Mouse (Mus musculus) liver, adult 2 months (tissue): Measurements from ENCODE around the gene Lrrc75a. TPM values are rescaled to one million over a fixed set of nuclear protein-coding genes. Genes with fewer than 3 reads are reported as not detected.
A peak's percentile ranks its signal among the peaks of the same experiment; 100 is the strongest.

Experiments
- DNase-seq: peaks from one replicate; pipeline ENCODE4 v3.0.0-alpha.2; 2011; ENCODE audit warnings: low read depth, low spot score; ENCODE audit errors: extremely low read depth
- H3K27ac ChIP-seq: fragments of 200-500 bp; replicated peaks from 2 replicates; pipeline ENCODE4 v1.5.1; 2012; ENCODE audit warnings: low read depth, mild to moderate bottlenecking, control low read depth, inconsistent platforms, low read length; ENCODE audit not compliant: insufficient read depth
- H3K27me3 ChIP-seq: fragments of 200-500 bp; 2 replicates; pipeline ENCODE4 v1.6.1; 2012; ENCODE audit warnings: mild to moderate bottlenecking, moderate library complexity, low read length, inconsistent platforms; ENCODE audit not compliant: control insufficient read depth, insufficient read depth
- H3K36me3 ChIP-seq: fragments of 200-500 bp; 2 replicates; pipeline ENCODE4 v1.6.1; 2012; ENCODE audit warnings: low read length, inconsistent platforms; ENCODE audit not compliant: control insufficient read depth, insufficient read depth
- H3K4me1 ChIP-seq: fragments of 200-500 bp; 2 replicates; pipeline ENCODE4 v1.6.1; 2011; ENCODE audit warnings: low read length; ENCODE audit not compliant: control insufficient read depth, insufficient read depth
- H3K4me3 ChIP-seq: fragments of 200-500 bp; 2 replicates; pipeline ENCODE4 v1.5.1; 2011; ENCODE audit warnings: low read depth, mild to moderate bottlenecking, control low read depth, low read length, moderate library complexity; ENCODE audit not compliant: insufficient read depth
- H3K79me2 ChIP-seq: fragments of 200-500 bp; 2 replicates; pipeline ENCODE4 v1.6.1; 2012; ENCODE audit warnings: inconsistent platforms, mild to moderate bottlenecking, low read length, moderate library complexity; ENCODE audit not compliant: control insufficient read depth, insufficient read depth
- H3K9ac ChIP-seq: fragments of 200-500 bp; 2 replicates; pipeline ENCODE4 v1.6.1; 2012; ENCODE audit warnings: low read depth, mild to moderate bottlenecking, control low read depth, inconsistent platforms, low read length
- CTCF ChIP-seq: fragments of 200-500 bp; IDR thresholded peaks from 2 replicates; pipeline ENCODE4 v1.5.1; 2011; ENCODE audit warnings: low read depth, low read length, control low read depth
- POLR2A ChIP-seq: fragments of 200-500 bp; IDR thresholded peaks from 2 replicates; pipeline ENCODE4 v1.6.1; 2011; ENCODE audit warnings: low read length, control low read depth; ENCODE audit not compliant: insufficient read depth; ENCODE audit errors: extremely low read depth
- WGBS: fragments of 180-500 bp; shearing (Covaris S2); methylation state at CpG from one replicate; pipeline ENCODE4 v1.1.7; 2018; 5-methylcytosine and 5-hydroxymethylcytosine counted together
- polyA plus RNA-seq: library from polyadenylated mRNA; depleted of rRNA; stranded (reverse); fragments of >200 nt; gene quantifications from 2 replicates; pipeline ENCODE4 v1.2.3, GENCODE M21; 2012
- total RNA-seq: library from RNA; depleted of rRNA; stranded (reverse); fragments of >200 nt; gene quantifications from 2 replicates; pipeline ENCODE4 v1.2.3, GENCODE M21; 2014

Gene Lrrc75a
- total and polyA plus RNA-seq, 2 experiments: 0.55 to 1.1 TPM

- 79% methylated on average over 6 of the region's 6 CpGs for WGBS
- no peak within 1 kb of the TSS for H3K27ac ChIP-seq
Measured at GRCm38 (mm10) chr11:62573959-62574702, 74.2 kb downstream of the Lrrc75a start, which contains the start of gene Trpv2. Trpv2 (plus strand) TSS chr11:62574486.

GRCm38 (mm10) chr11:62568300-62568699 is 80.0 kb downstream of the Lrrc75a start:
- 22% methylated on average over 3 of the region's 3 CpGs for WGBS
- Histone ChIP-seq H3K36me3 (no peaks in the 10 kb centered on the region), H3K4me1 (no peaks in the 10 kb centered on the region), H3K27me3 (no peaks in the 10 kb centered on the region), H3K79me2 (no peaks in the 10 kb centered on the region), H3K27ac (peak overlapping the region; percentile 52), H3K9ac (no peak overlapping the region), H3K4me3 (no peak overlapping the region)
- DNase-seq: peak; percentile 93
- TF ChIP-seq POLR2A: no peak

More at GRCm38 (mm10) chr11:62573959-62574702, 74.2 kb downstream of the Lrrc75a start, which contains the start of gene Trpv2:
- Histone ChIP-seq H3K4me1 (no peaks in the 10 kb centered on the region), H3K27me3 (no peaks in the 10 kb centered on the region), H3K9ac (no peak within 1 kb of the TSS), H3K36me3 (no peaks in the 10 kb centered on the region), H3K79me2 (no peaks in the 10 kb centered on the region), H3K4me3 (no peak within 1 kb of the TSS)
- TF ChIP-seq CTCF: no peak
- no peak for TF ChIP-seq POLR2A
- no peak for DNase-seq

- TF ChIP-seq CTCF (no peak), POLR2A (no peak)
Measured at GRCm38 (mm10) chr11:62566211-62566610, 82.1 kb downstream of the Lrrc75a start.

GRCm38 (mm10) chr11:62565747-62566146 is 82.6 kb downstream of the Lrrc75a start:
- WGBS: 82% methylated on average over 7 of the region's 7 CpGs
- DNase-seq: no peak
- no peaks in the 10 kb centered on the region for H3K79me2 ChIP-seq

More at GRCm38 (mm10) chr11:62566211-62566610, 82.1 kb downstream of the Lrrc75a start:
- no peak for DNase-seq
- Histone ChIP-seq H3K27ac (no peak overlapping the region), H3K36me3 (no peaks in the 10 kb centered on the region), H3K4me3 (no peak overlapping the region), H3K4me1 (no peaks in the 10 kb centered on the region), H3K9ac (no peak overlapping the region), H3K27me3 (no peaks in the 10 kb centered on the region), H3K79me2 (no peaks in the 10 kb centered on the region)
- 48% methylated on average over 1 of the region's 1 CpGs for WGBS

GRCm38 (mm10) chr11:62563590-62563989 is 84.7 kb downstream of the Lrrc75a start:
- Histone ChIP-seq H3K36me3 (no peaks in the 10 kb centered on the region), H3K79me2 (no peaks in the 10 kb centered on the region), H3K4me1 (peaks cover 7% of the 10 kb centered on the region), H3K27ac (no peak overlapping the region), H3K9ac (no peak overlapping the region), H3K4me3 (no peak overlapping the region), H3K27me3 (no peaks in the 10 kb centered on the region)
- TF ChIP-seq POLR2A: no peak
- no peak for TF ChIP-seq CTCF
- WGBS: 94% methylated on average over 2 of the region's 2 CpGs
- no peak for DNase-seq

More at GRCm38 (mm10) chr11:62565747-62566146, 82.6 kb downstream of the Lrrc75a start:
- TF ChIP-seq CTCF (no peak), POLR2A (no peak)
- H3K27me3 ChIP-seq: no peaks in the 10 kb centered on the region
- no peak overlapping the region for H3K9ac ChIP-seq
- H3K27ac ChIP-seq: no peak overlapping the region
- H3K4me1 ChIP-seq: no peaks in the 10 kb centered on the region
- no peaks in the 10 kb centered on the region for H3K36me3 ChIP-seq
- H3K4me3 ChIP-seq: no peak overlapping the region

GRCm38 (mm10) chr11:62560463-62561016 is 87.8 kb downstream of the Lrrc75a start:
- Histone ChIP-seq H3K9ac (peak overlapping the region; percentile 54), H3K36me3 (no peaks in the 10 kb centered on the region), H3K27ac (no peak overlapping the region), H3K79me2 (no peaks in the 10 kb centered on the region), H3K4me3 (peak overlapping the region; percentile 70), H3K4me1 (peaks cover 12% of the 10 kb centered on the region), H3K27me3 (no peaks in the 10 kb centered on the region)
- TF ChIP-seq CTCF (no peak), POLR2A (no peak)
- 37% methylated on average over 43 of the region's 43 CpGs for WGBS
- no peak for DNase-seq
